Mouse (Mus musculus): ENCODE measurements at regions not wholly inside any gene's neighbourhood (a gene's known extent, or its start where the extent isn't known, plus 50 kb on each side); places are given as distances from the start of the nearest gene placed in this dataset.

GRCm38 (mm10) chr3:34457821-34458220, 192.4 kb upstream of the Sox2 start:
- no peak for TF ChIP-seq EP300 (optimal IDR thresholded peaks at IDR 0.05)
- TF ChIP-seq CTCF (IDR thresholded peaks at IDR 0.05; ENCODE audit: low read depth) = no peak

All from stomach, postnatal 0 days (tissue).